Mouse (Mus musculus): ENCODE data around the gene Gpr141. TPM values are rescaled to one million over a fixed set of nuclear protein-coding genes. Genes with fewer than 3 reads are reported as not detected.
A peak's percentile ranks its signal among the peaks of the same experiment; 100 is the strongest.

Gpr141 gene
- total and polyA plus RNA-seq, 2 experiments from 2014 or later: 0.08 to 0.16 TPM

DNA sequence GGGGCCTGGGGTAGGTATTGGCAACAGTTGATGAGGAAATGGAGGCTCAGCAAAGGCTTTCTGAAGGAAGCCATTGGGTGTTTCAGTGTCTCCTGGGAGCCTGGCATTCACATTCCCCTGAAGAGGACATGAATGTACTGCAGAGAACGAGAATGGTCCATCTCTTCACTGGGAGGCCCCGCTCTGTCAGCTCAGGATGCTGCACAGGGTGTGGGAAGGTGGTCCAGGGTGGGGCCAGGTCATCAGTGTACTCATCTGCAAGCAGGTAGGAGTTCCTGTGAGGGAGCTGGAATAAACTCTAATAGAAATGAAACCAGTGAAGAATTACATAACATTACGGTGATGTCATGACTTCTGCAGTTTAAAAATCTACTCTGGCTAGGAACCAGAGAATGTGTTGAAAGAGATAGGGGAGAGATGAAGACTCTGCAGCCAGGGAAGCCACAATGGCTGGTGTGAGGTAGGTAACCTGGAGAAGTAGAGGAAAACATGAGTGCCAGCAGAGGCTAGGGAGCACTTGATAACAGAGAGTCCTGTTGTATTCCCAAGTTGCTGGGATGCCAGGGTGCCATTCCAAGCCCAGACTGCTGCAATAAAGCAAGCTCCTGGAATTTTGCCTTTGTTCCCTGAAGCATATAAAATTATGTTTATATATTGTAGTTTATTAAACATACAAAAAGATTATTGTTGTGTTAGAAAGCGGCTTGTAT lies 123.2 kb downstream of the Gpr141 start:
- no peaks in the 10 kb centered on the region; the same call in 1 of the 2 replicates for H3K4me1 ChIP-seq (ENCODE audit: control insufficient read depth, insufficient read depth)
- no peak overlapping the region for H3K4me2 ChIP-seq (ENCODE audit: low read depth, low read length)
- TF ChIP-seq CTCF (IDR thresholded peaks at IDR 0.05; ENCODE audit: low read depth): no peak
- TF ChIP-seq EP300 (IDR thresholded peaks at IDR 0.05; ENCODE audit: low read depth): no peak
- no peaks in the 10 kb centered on the region for H3K9me3 ChIP-seq (replicated peaks; ENCODE audit: control insufficient read depth, low read length)
- WGBS: 64% methylated on average over 4 of the region's 4 CpGs
- no peak overlapping the region for H3K4me3 ChIP-seq (ENCODE audit: low read depth, low read length)
- no peak for ATAC-seq (ENCODE audit: insufficient read depth, low read depth)
- H3K9ac ChIP-seq (replicated peaks; ENCODE audit: low read depth, low read length): no peak overlapping the region
- peak; percentile 16 for DNase-seq (ENCODE audit: low spot score)
- H3K36me3 ChIP-seq (replicated peaks; ENCODE audit: control insufficient read depth, insufficient read depth, low read length): no peaks in the 10 kb centered on the region
- H3K27me3 ChIP-seq (ENCODE audit: control insufficient read depth, insufficient read depth, low read length): no peaks in the 10 kb centered on the region
- no peak overlapping the region for H3K27ac ChIP-seq (ENCODE audit: low read depth)

Other genes starting within 250 kb of the Gpr141 start
- 30.2 and 68.1 TPM in 2 replicates for gene Epdr1, start 204.3 kb downstream of the Gpr141 start, total RNA-seq (2014; rRNA removed; ENCODE audit: low replicate concordance)
- gene Epdr1, start 204.3 kb downstream of the Gpr141 start, polyA plus RNA-seq (2015; fragmentation: Nextera tagmentation; extraction: Ambion mirVana): 17.8 and 21.2 TPM in 2 replicates
- gene Sfrp4, start 201.2 kb downstream of the Gpr141 start, total RNA-seq (2014; rRNA removed; ENCODE audit: low replicate concordance): not detected in 2 replicates
- 0.15 TPM in 2 replicates for gene Sfrp4, start 201.2 kb downstream of the Gpr141 start, polyA plus RNA-seq (2015; fragmentation: Nextera tagmentation; extraction: Ambion mirVana)
- not detected in 2 replicates for gene Nme8, start 126.5 kb downstream of the Gpr141 start, total RNA-seq (2014; rRNA removed; ENCODE audit: low replicate concordance)
- 2.8 and 3.0 TPM in 2 replicates for gene Nme8, start 126.5 kb downstream of the Gpr141 start, polyA plus RNA-seq (2015; fragmentation: Nextera tagmentation; extraction: Ambion mirVana)

Measured in heart, postnatal 0 days (tissue).